Mouse (Mus musculus) lung, embryonic 16.5 days (tissue): ENCODE measurements around the gene Olfr591. TPM values are rescaled to one million over a fixed set of nuclear protein-coding genes. Genes with fewer than 3 reads are reported as not detected.
"Not testable (repeated sequence)": the region's sequence is repeated elsewhere in the genome, so short reads cannot be mapped to it uniquely, and the experiment has no call there.

ENCODE experiments used
- ATAC-seq: fragments of 200-750 bp; cut with Nextera tagmentation; 2 replicates; pipeline ENCODE4 v1.8.0; 2017; ENCODE audit warnings: low read depth, mild to moderate bottlenecking, moderate library complexity
- H3K27ac ChIP-seq: fragments of 300-500 bp; sonication (generic); 2 replicates; pipeline ENCODE4 v1.5.1; 2014; ENCODE audit warnings: mild to moderate bottlenecking, control low read depth, low read length
- H3K27me3 ChIP-seq: fragments of 300-500 bp; sonication (generic); 2 replicates; pipeline ENCODE4 v1.6.1; 2014; ENCODE audit warnings: low read depth, low read length, mixed read lengths; ENCODE audit not compliant: control insufficient read depth, insufficient read depth
- H3K36me3 ChIP-seq: fragments of 300-500 bp; sonication (generic); 2 replicates; pipeline ENCODE4 v1.6.1; 2014; ENCODE audit warnings: low read length; ENCODE audit not compliant: control insufficient read depth, insufficient read depth
- H3K4me1 ChIP-seq: fragments of 300-500 bp; sonication (generic); replicated peaks from 2 replicates; pipeline ENCODE4 v1.6.1; 2014; ENCODE audit warnings: low read length, mixed read lengths; ENCODE audit not compliant: control insufficient read depth, insufficient read depth
- H3K4me2 ChIP-seq: fragments of 300-500 bp; sonication (generic); 2 replicates; pipeline ENCODE4 v1.6.1; 2014; ENCODE audit warnings: low read depth, low read length, control low read depth
- H3K4me3 ChIP-seq: fragments of 300-500 bp; sonication (generic); 2 replicates; pipeline ENCODE4 v1.5.1; 2014; ENCODE audit warnings: mild to moderate bottlenecking, low read length, control low read depth
- H3K9ac ChIP-seq: fragments of 300-500 bp; sonication (generic); 2 replicates; pipeline ENCODE4 v1.6.1; 2014; ENCODE audit warnings: low read length, control low read depth
- H3K9me3 ChIP-seq: fragments of 300-500 bp; sonication (generic); 2 replicates; pipeline ENCODE4 v1.6.1; 2016; ENCODE audit warnings: low read length; ENCODE audit not compliant: control insufficient read depth
- WGBS: fragments of 180-500 bp; shearing (Covaris S2); extraction: QIAGEN DNeasy Blood & Tissue Kit; methylation state at CpG from one replicate; pipeline ENCODE4 v1.1.7; 2014; 5-methylcytosine and 5-hydroxymethylcytosine counted together
- polyA plus RNA-seq: library from polyadenylated mRNA; unstranded; fragments of >200 nt; fragmentation: Nextera tagmentation; extraction: Ambion mirVana; gene quantifications from 2 replicates; pipeline ENCODE4 v1.2.1, GENCODE M21; 2015

Olfr591 gene
- not detected in 2 replicates for polyA plus RNA-seq

DNA sequence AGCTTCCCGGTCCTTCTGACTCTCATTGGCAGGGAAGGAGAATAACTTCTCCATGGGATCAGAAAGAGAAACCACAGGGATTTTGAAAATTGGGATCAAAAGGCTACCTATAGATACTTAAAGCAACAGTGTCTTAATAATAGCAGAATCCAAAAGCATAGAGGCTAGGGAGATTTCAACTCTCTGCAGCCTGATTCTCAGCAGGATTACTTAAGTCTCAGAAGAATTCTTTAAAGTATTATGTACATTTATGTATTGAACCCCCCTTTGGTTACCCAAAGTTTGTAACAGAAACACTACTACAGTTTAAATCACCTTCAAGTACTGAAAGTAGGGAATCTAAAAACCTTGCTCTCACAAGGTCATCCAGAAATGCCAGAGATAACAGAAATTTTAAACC lies at the start of gene Olfr591:
Gene Olfr591, minus strand, starts transcription at position 101 of the 400 bp plus-strand sequence.
- no peak within 1 kb of the TSS for H3K27ac ChIP-seq
- no peak within 1 kb of the TSS for H3K4me3 ChIP-seq
- no peaks in the 10 kb centered on the region for H3K36me3 ChIP-seq
- no peak within 1 kb of the TSS for H3K4me2 ChIP-seq
- no peaks in the 10 kb centered on the region for H3K27me3 ChIP-seq
- no peak within 1 kb of the TSS for H3K9ac ChIP-seq
- WGBS: 83% methylated on average over 1 of the region's 1 CpGs
- no peak for ATAC-seq
- peaks cover 5% of the 10 kb centered on the region; the same call in 1 of the 2 replicates for H3K9me3 ChIP-seq
- no peaks in the 10 kb centered on the region for H3K4me1 ChIP-seq

- H3K9me3 ChIP-seq: no peaks in the 10 kb centered on the region
- ATAC-seq: no peak
- no peak within 1 kb of the TSS for H3K4me3 ChIP-seq
Observed at GRCm38 (mm10) chr7:103216696-103217095, 38.6 kb upstream of the Olfr591 start, which contains the start of gene Olfr594. Gene Olfr594, plus strand, starts transcription at chr7:103216996.

DNA sequence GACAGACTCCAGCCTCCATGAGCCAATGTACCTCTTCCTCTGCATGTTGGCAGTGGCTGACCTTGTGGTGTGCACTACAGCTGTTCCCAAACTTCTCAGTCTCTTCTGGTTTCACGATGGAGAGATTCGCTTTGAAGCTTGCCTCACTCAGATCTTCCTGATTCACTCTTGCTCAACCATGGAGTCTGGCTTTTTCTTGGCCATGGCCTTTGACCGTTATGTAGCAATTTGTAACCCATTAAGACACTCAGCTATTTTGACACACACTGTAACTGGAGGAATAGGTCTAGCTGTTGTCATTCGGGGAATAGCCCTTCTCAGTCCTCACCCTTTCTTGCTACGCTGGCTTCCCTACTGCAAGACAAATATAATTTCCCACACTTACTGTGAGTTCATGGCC lies 33.9 kb upstream of the Olfr591 start:
- H3K4me3 ChIP-seq, H3K36me3 ChIP-seq, H3K9me3 ChIP-seq, H3K9ac ChIP-seq, H3K4me2 ChIP-seq, ATAC-seq, H3K27ac ChIP-seq, H3K27me3 ChIP-seq, H3K4me1 ChIP-seq: not testable (repeated sequence)
- WGBS: 79% methylated on average over 5 of the region's 5 CpGs

More at GRCm38 (mm10) chr7:103216696-103217095, 38.6 kb upstream of the Olfr591 start, which contains the start of gene Olfr594:
- Histone ChIP-seq H3K36me3 (no peaks in the 10 kb centered on the region), H3K27ac (no peak within 1 kb of the TSS), H3K4me2 (no peak within 1 kb of the TSS), H3K4me1 (no peaks in the 10 kb centered on the region), H3K27me3 (no peaks in the 10 kb centered on the region), H3K9ac (no peak within 1 kb of the TSS)

GRCm38 (mm10) chr7:103211562-103211961 lies 33.4 kb upstream of the Olfr591 start, which contains the start of gene Olfr593:
Gene Olfr593, plus strand, starts transcription at chr7:103211862.
- Histone ChIP-seq H3K9ac (no peak within 1 kb of the TSS), H3K4me1 (no peaks in the 10 kb centered on the region), H3K36me3 (no peaks in the 10 kb centered on the region), H3K27ac (no peak within 1 kb of the TSS), H3K4me2 (no peak within 1 kb of the TSS), H3K4me3 (no peak within 1 kb of the TSS), H3K9me3 (no peaks in the 10 kb centered on the region), H3K27me3 (no peaks in the 10 kb centered on the region)
- no peak for ATAC-seq
- 72% methylated on average over 1 of the region's 1 CpGs for WGBS

DNA sequence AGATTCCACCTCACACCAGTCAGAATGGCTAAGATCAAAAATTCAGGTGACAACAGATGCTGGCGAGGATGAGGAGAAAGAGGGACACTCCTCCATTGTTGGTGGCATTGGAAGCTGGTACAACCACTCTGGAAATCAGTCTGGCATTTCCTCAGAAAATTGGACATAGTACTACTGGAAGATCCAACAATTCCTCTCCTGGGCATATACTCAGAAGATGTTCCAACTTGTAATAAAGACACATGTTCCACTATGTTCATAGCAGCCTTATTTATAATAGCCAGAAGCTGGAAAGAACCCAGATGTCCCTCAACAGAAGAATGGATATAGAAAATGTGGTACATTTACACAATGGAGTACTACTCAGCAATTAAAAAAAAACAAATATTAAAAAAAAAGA lies 6.4 kb upstream of the Olfr591 start, which contains the start of gene Olfr592:
Gene Olfr592, plus strand, starts transcription at position 301 of the 400 bp plus-strand sequence.
- not testable (repeated sequence) for H3K9me3 ChIP-seq, H3K4me2 ChIP-seq, H3K4me3 ChIP-seq, H3K27me3 ChIP-seq, H3K9ac ChIP-seq, H3K36me3 ChIP-seq, H3K4me1 ChIP-seq, ATAC-seq, H3K27ac ChIP-seq
- 45% methylated on average over 1 of the region's 1 CpGs for WGBS

DNA sequence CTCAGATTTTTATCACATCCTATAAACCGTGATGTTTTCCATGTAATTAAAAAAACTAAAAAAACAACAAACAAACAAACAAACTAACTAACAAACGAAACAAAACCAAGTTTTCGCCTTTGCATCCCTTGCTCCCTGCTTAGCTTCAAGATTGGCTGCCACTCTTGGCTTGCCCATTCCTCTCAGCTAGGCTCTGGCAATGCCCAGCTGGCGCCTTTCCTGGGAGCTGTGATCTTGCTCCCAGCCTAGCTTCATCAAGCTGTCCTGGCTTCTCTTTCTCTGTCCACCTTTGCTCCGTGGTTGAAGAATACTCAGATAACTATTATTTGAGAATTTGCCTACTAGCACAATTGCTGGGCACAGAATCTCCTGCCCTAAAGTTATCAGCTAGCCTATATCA lies 8.4 kb downstream of the Olfr591 start:
- ATAC-seq: no peak
- H3K27ac ChIP-seq: no peak overlapping the region
- no peaks in the 10 kb centered on the region for H3K36me3 ChIP-seq
- no peak overlapping the region for H3K9ac ChIP-seq
- 77% methylated on average over 5 of the region's 5 CpGs for WGBS
- no peaks in the 10 kb centered on the region for H3K4me1 ChIP-seq
- H3K4me2 ChIP-seq: no peak overlapping the region
- no peaks in the 10 kb centered on the region for H3K9me3 ChIP-seq
- H3K27me3 ChIP-seq: no peaks in the 10 kb centered on the region
- H3K4me3 ChIP-seq: no peak overlapping the region

DNA sequence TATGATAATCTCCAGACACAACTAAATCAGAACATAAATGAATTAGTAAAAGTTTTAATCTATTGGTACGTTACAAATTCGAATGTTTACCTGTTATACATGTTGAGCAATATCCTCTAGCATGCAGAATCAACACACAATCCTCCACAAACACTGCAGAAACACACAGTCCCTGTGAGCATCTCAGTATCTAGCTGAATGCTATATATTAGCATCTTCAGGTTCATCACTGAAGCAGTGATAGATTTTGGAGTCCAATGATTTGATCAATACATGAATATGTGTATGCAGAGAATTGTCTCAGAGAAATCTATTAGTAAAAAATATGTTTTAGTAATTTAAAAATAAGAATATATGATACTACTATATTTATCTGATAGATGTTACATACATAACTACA lies 21.9 kb downstream of the Olfr591 start, which contains the start of gene Olfr589:
Gene Olfr589, minus strand, starts transcription at position 101 of the 400 bp plus-strand sequence.
- WGBS: 38% methylated on average over 2 of the region's 2 CpGs
- Histone ChIP-seq H3K36me3 (no peaks in the 10 kb centered on the region), H3K27ac (no peak within 1 kb of the TSS), H3K9me3 (no peaks in the 10 kb centered on the region), H3K27me3 (no peaks in the 10 kb centered on the region), H3K4me2 (no peak within 1 kb of the TSS), H3K4me1 (no peaks in the 10 kb centered on the region), H3K9ac (no peak within 1 kb of the TSS), H3K4me3 (no peak within 1 kb of the TSS)
- no peak for ATAC-seq

GRCm38 (mm10) chr7:103140579-103140978 lies 37.6 kb downstream of the Olfr591 start, which contains the start of gene Olfr588-ps1:
Gene Olfr588-ps1, plus strand, starts transcription at chr7:103140879.
- H3K9ac ChIP-seq: no peak within 1 kb of the TSS
- no peaks in the 10 kb centered on the region for H3K4me1 ChIP-seq
- H3K4me3 ChIP-seq: no peak within 1 kb of the TSS
- H3K9me3 ChIP-seq: no peaks in the 10 kb centered on the region
- no peaks in the 10 kb centered on the region for H3K36me3 ChIP-seq
- WGBS: 69% methylated on average over 1 of the region's 1 CpGs
- H3K27me3 ChIP-seq: no peaks in the 10 kb centered on the region
- no peak within 1 kb of the TSS for H3K27ac ChIP-seq
- H3K4me2 ChIP-seq: no peak within 1 kb of the TSS
- no peak for ATAC-seq

GRCm38 (mm10) chr7:103125538-103125937 lies 52.6 kb downstream of the Olfr591 start, which contains the start of gene Olfr586:
Gene Olfr586, minus strand, starts transcription at chr7:103125638.
- H3K4me1 ChIP-seq: no peaks in the 10 kb centered on the region
- H3K9ac ChIP-seq: no peak within 1 kb of the TSS
- H3K4me3 ChIP-seq: no peak within 1 kb of the TSS
- H3K27ac ChIP-seq: no peak within 1 kb of the TSS
- no peak within 1 kb of the TSS for H3K4me2 ChIP-seq
- no peaks in the 10 kb centered on the region for H3K27me3 ChIP-seq
- no peaks in the 10 kb centered on the region for H3K36me3 ChIP-seq
- H3K9me3 ChIP-seq: no peaks in the 10 kb centered on the region
- ATAC-seq: no peak
- 91% methylated on average over 3 of the region's 3 CpGs for WGBS
